Mouse (Mus musculus): ENCODE measurements at regions not wholly inside any gene's neighbourhood (a gene's known extent, or its start where the extent isn't known, plus 50 kb on each side); places are given as distances from the start of the nearest gene placed in this dataset.

- Histone ChIP-seq H3K36me3 (ENCODE audit: control insufficient read depth, insufficient read depth, low read length) (no peaks in the 10 kb centered on the region), H3K27ac (replicated peaks; ENCODE audit: low read depth, low read length) (no peak overlapping the region), H3K4me2 (ENCODE audit: low read depth, low read length) (no peak overlapping the region), H3K9me3 (ENCODE audit: control insufficient read depth, low read length) (no peaks in the 10 kb centered on the region), H3K4me3 (ENCODE audit: low read depth, low read length) (no peak overlapping the region), H3K4me1 (ENCODE audit: control insufficient read depth, insufficient read depth, low read length) (no peaks in the 10 kb centered on the region), H3K9ac (ENCODE audit: low read depth, low read length) (no peak overlapping the region), H3K27me3 (replicated peaks; ENCODE audit: control insufficient read depth, insufficient read depth, low read length) (no peaks in the 10 kb centered on the region)
- WGBS = 94% methylated on average over 2 of the region's 2 CpGs
- ATAC-seq (ENCODE audit: low read depth) (no peak), DNase-seq (ENCODE audit: low spot score) (no peak)
Measured at GRCm38 (mm10) chr7:124681820-124682219, 699.2 kb downstream of the Hs3st4 start.

- no peak overlapping the region for H3K4me3 ChIP-seq (ENCODE audit: low read depth, low read length)
- H3K4me2 ChIP-seq (ENCODE audit: low read depth, low read length) = no peak overlapping the region
- H3K9me3 ChIP-seq (ENCODE audit: control insufficient read depth, low read length) = no peaks in the 10 kb centered on the region
- peak; percentile 78 for DNase-seq (ENCODE audit: low spot score)
- ATAC-seq (ENCODE audit: low read depth) = 0 out of 2 replicates have a peak, but pooled peaks have one; percentile 47
- WGBS = 57% methylated on average over 2 of the region's 2 CpGs
- H3K36me3 ChIP-seq (ENCODE audit: control insufficient read depth, insufficient read depth, low read length) = no peaks in the 10 kb centered on the region
- H3K9ac ChIP-seq (ENCODE audit: low read depth, low read length) = no peak overlapping the region
- no peak overlapping the region for H3K27ac ChIP-seq (replicated peaks; ENCODE audit: low read depth, low read length)
- no peaks in the 10 kb centered on the region for H3K27me3 ChIP-seq (replicated peaks; ENCODE audit: control insufficient read depth, insufficient read depth, low read length)
- no peaks in the 10 kb centered on the region for H3K4me1 ChIP-seq (ENCODE audit: control insufficient read depth, insufficient read depth, low read length)
Measured at GRCm38 (mm10) chr7:124685424-124685823, 702.8 kb downstream of the Hs3st4 start.

- H3K27me3 ChIP-seq (replicated peaks; ENCODE audit: control insufficient read depth, insufficient read depth, low read length) = no peaks in the 10 kb centered on the region
- H3K36me3 ChIP-seq (ENCODE audit: control insufficient read depth, insufficient read depth, low read length) = no peaks in the 10 kb centered on the region
- H3K27ac ChIP-seq (replicated peaks; ENCODE audit: low read depth, low read length) = no peak overlapping the region
- H3K4me1 ChIP-seq (ENCODE audit: control insufficient read depth, insufficient read depth, low read length) = no peaks in the 10 kb centered on the region
- WGBS = 52% methylated on average over 6 of the region's 6 CpGs
- no peak overlapping the region for H3K9ac ChIP-seq (ENCODE audit: low read depth, low read length)
- no peak overlapping the region for H3K4me2 ChIP-seq (ENCODE audit: low read depth, low read length)
- peak; percentile 19 for DNase-seq (ENCODE audit: low spot score)
- no peak overlapping the region for H3K4me3 ChIP-seq (ENCODE audit: low read depth, low read length)
- no peaks in the 10 kb centered on the region for H3K9me3 ChIP-seq (ENCODE audit: control insufficient read depth, low read length)
- no peak for ATAC-seq (ENCODE audit: low read depth)
Measured at GRCm38 (mm10) chr7:124704163-124704824, 721.6 kb downstream of the Hs3st4 start.

GRCm38 (mm10) chr7:124707143-124707542 lies 724.5 kb downstream of the Hs3st4 start:
- Histone ChIP-seq H3K27ac (replicated peaks; ENCODE audit: low read depth, low read length) (no peak overlapping the region), H3K36me3 (ENCODE audit: control insufficient read depth, insufficient read depth, low read length) (no peaks in the 10 kb centered on the region), H3K4me1 (ENCODE audit: control insufficient read depth, insufficient read depth, low read length) (no peaks in the 10 kb centered on the region), H3K27me3 (replicated peaks; ENCODE audit: control insufficient read depth, insufficient read depth, low read length) (no peaks in the 10 kb centered on the region), H3K4me2 (ENCODE audit: low read depth, low read length) (no peak overlapping the region), H3K4me3 (ENCODE audit: low read depth, low read length) (no peak overlapping the region), H3K9ac (ENCODE audit: low read depth, low read length) (no peak overlapping the region), H3K9me3 (ENCODE audit: control insufficient read depth, low read length) (no peaks in the 10 kb centered on the region)
- DNase-seq (ENCODE audit: low spot score) = peak; percentile 20
- WGBS = 42% methylated on average over 3 of the region's 3 CpGs
- no peak for ATAC-seq (ENCODE audit: low read depth)

- H3K4me2 ChIP-seq (ENCODE audit: low read depth, low read length) = no peak overlapping the region
- WGBS = 63% methylated on average over 11 of the region's 11 CpGs
- H3K4me3 ChIP-seq (ENCODE audit: low read depth, low read length) = no peak overlapping the region
- no peak overlapping the region for H3K27ac ChIP-seq (replicated peaks; ENCODE audit: low read depth, low read length)
- ATAC-seq (ENCODE audit: low read depth) = no peak
- no peak overlapping the region for H3K9ac ChIP-seq (ENCODE audit: low read depth, low read length)
- DNase-seq (ENCODE audit: low spot score) = peak; percentile 28
- H3K27me3 ChIP-seq (replicated peaks; ENCODE audit: control insufficient read depth, insufficient read depth, low read length) = no peaks in the 10 kb centered on the region
- H3K36me3 ChIP-seq (ENCODE audit: control insufficient read depth, insufficient read depth, low read length) = no peaks in the 10 kb centered on the region
- no peaks in the 10 kb centered on the region for H3K4me1 ChIP-seq (ENCODE audit: control insufficient read depth, insufficient read depth, low read length)
- H3K9me3 ChIP-seq (ENCODE audit: control insufficient read depth, low read length) = no peaks in the 10 kb centered on the region
Measured at GRCm38 (mm10) chr7:124708771-124709485, 726.3 kb downstream of the Hs3st4 start.

GRCm38 (mm10) chr7:124720927-124721326 lies 723.5 kb upstream of the Kdm8 start:
- Histone ChIP-seq H3K4me2 (ENCODE audit: low read depth, low read length) (no peak overlapping the region), H3K36me3 (ENCODE audit: control insufficient read depth, insufficient read depth, low read length) (no peaks in the 10 kb centered on the region), H3K4me1 (ENCODE audit: control insufficient read depth, insufficient read depth, low read length) (no peaks in the 10 kb centered on the region), H3K4me3 (ENCODE audit: low read depth, low read length) (no peak overlapping the region), H3K27ac (replicated peaks; ENCODE audit: low read depth, low read length) (no peak overlapping the region), H3K9ac (ENCODE audit: low read depth, low read length) (no peak overlapping the region), H3K9me3 (ENCODE audit: control insufficient read depth, low read length) (no peaks in the 10 kb centered on the region), H3K27me3 (replicated peaks; ENCODE audit: control insufficient read depth, insufficient read depth, low read length) (no peaks in the 10 kb centered on the region)
- ATAC-seq (ENCODE audit: low read depth) = no peak
- DNase-seq (ENCODE audit: low spot score) = no peak
- 60% methylated on average over 1 of the region's 1 CpGs for WGBS

GRCm38 (mm10) chr7:124742086-124742485 lies 702.4 kb upstream of the Kdm8 start:
- Histone ChIP-seq H3K4me1 (ENCODE audit: control insufficient read depth, insufficient read depth, low read length) (no peaks in the 10 kb centered on the region), H3K36me3 (ENCODE audit: control insufficient read depth, insufficient read depth, low read length) (no peaks in the 10 kb centered on the region), H3K9me3 (ENCODE audit: control insufficient read depth, low read length) (no peaks in the 10 kb centered on the region), H3K9ac (ENCODE audit: low read depth, low read length) (no peak overlapping the region), H3K4me3 (ENCODE audit: low read depth, low read length) (no peak overlapping the region), H3K27me3 (replicated peaks; ENCODE audit: control insufficient read depth, insufficient read depth, low read length) (no peaks in the 10 kb centered on the region), H3K27ac (replicated peaks; ENCODE audit: low read depth, low read length) (no peak overlapping the region), H3K4me2 (ENCODE audit: low read depth, low read length) (no peak overlapping the region)
- WGBS = 2% methylated on average over 2 of the region's 2 CpGs
- ATAC-seq (ENCODE audit: low read depth) = no peak
- DNase-seq (ENCODE audit: low spot score) = peak; percentile 66

- Histone ChIP-seq H3K4me3 (ENCODE audit: low read depth, low read length) (no peak overlapping the region), H3K36me3 (ENCODE audit: control insufficient read depth, insufficient read depth, low read length) (no peaks in the 10 kb centered on the region), H3K27ac (replicated peaks; ENCODE audit: low read depth, low read length) (no peak overlapping the region), H3K4me1 (ENCODE audit: control insufficient read depth, insufficient read depth, low read length) (no peaks in the 10 kb centered on the region), H3K27me3 (replicated peaks; ENCODE audit: control insufficient read depth, insufficient read depth, low read length) (no peaks in the 10 kb centered on the region), H3K4me2 (ENCODE audit: low read depth, low read length) (no peak overlapping the region), H3K9ac (ENCODE audit: low read depth, low read length) (no peak overlapping the region), H3K9me3 (ENCODE audit: control insufficient read depth, low read length) (no peaks in the 10 kb centered on the region)
- DNase-seq (ENCODE audit: low spot score) = no peak
- WGBS = 74% methylated on average over 2 of the region's 2 CpGs
- ATAC-seq (ENCODE audit: low read depth) = no peak
Measured at GRCm38 (mm10) chr7:124746321-124746720, 698.2 kb upstream of the Kdm8 start.

- no peaks in the 10 kb centered on the region for H3K36me3 ChIP-seq (ENCODE audit: control insufficient read depth, insufficient read depth, low read length)
- no peak for DNase-seq (ENCODE audit: low spot score)
Measured at GRCm38 (mm10) chr7:124748396-124748795, 696.1 kb upstream of the Kdm8 start.

More at GRCm38 (mm10) chr7:124748396-124748795, 696.1 kb upstream of the Kdm8 start:
- no peak overlapping the region for H3K4me3 ChIP-seq (ENCODE audit: low read depth, low read length)
- no peak overlapping the region for H3K9ac ChIP-seq (ENCODE audit: low read depth, low read length)
- 72% methylated on average over 3 of the region's 3 CpGs for WGBS
- no peak overlapping the region for H3K27ac ChIP-seq (replicated peaks; ENCODE audit: low read depth, low read length)
- H3K27me3 ChIP-seq (replicated peaks; ENCODE audit: control insufficient read depth, insufficient read depth, low read length) = no peaks in the 10 kb centered on the region
- ATAC-seq (ENCODE audit: low read depth) = no peak
- no peaks in the 10 kb centered on the region for H3K4me1 ChIP-seq (ENCODE audit: control insufficient read depth, insufficient read depth, low read length)
- no peak overlapping the region for H3K4me2 ChIP-seq (ENCODE audit: low read depth, low read length)
- H3K9me3 ChIP-seq (ENCODE audit: control insufficient read depth, low read length) = no peaks in the 10 kb centered on the region

All from embryonic facial prominence, embryonic 14.5 days (tissue).